Mouse (Mus musculus): ENCODE data around the gene Vash1. TPM values are rescaled to one million over a fixed set of nuclear protein-coding genes. Genes with fewer than 3 reads are reported as not detected.

Vash1 gene
- polyA plus RNA-seq (2015; fragmentation: Nextera tagmentation; extraction: Ambion mirVana) = 30.6 and 34.0 TPM in 2 replicates

GRCm38 (mm10) chr12:86678591-86679545 lies at the start of gene Vash1:
Vash1 (plus strand) TSS chr12:86678700.
- Histone ChIP-seq H3K9me3 (0 out of 2 replicates have a peak, but pooled peaks cover 4% of the 10 kb centered on the region), H3K27me3 (no peaks in the 10 kb centered on the region), H3K27ac (replicated peaks) (peak within 1 kb of the TSS; percentile 99), H3K36me3 (peaks cover 15% of the 10 kb centered on the region), H3K9ac (peak within 1 kb of the TSS; percentile 99), H3K4me2 (peak within 1 kb of the TSS; percentile 89), H3K4me3 (peak within 1 kb of the TSS; percentile 92), H3K4me1 (replicated peaks) (peaks cover 42% of the 10 kb centered on the region)
- WGBS = under 1% methylated on average over 83 of the region's 94 CpGs
- peak; percentile 86 for ATAC-seq (ENCODE audit: low read depth)

GRCm38 (mm10) chr12:86628783-86629172 lies 49.7 kb upstream of the Vash1 start:
- Histone ChIP-seq H3K36me3 (no peaks in the 10 kb centered on the region), H3K27ac (replicated peaks) (no peak overlapping the region), H3K4me2 (no peak overlapping the region), H3K9me3 (no peaks in the 10 kb centered on the region), H3K27me3 (no peaks in the 10 kb centered on the region), H3K4me1 (replicated peaks) (no peaks in the 10 kb centered on the region), H3K4me3 (no peak overlapping the region), H3K9ac (no peak overlapping the region)
- no peak for ATAC-seq (ENCODE audit: low read depth)
- 71% methylated on average over 6 of the region's 6 CpGs for WGBS

- ATAC-seq (ENCODE audit: low read depth) = no peak
- H3K4me3 ChIP-seq = no peak overlapping the region
- no peaks in the 10 kb centered on the region for H3K9me3 ChIP-seq
- H3K4me2 ChIP-seq = no peak overlapping the region
- 36% methylated on average over 8 of the region's 8 CpGs for WGBS
- H3K4me1 ChIP-seq (replicated peaks) = peaks cover 24% of the 10 kb centered on the region
- no peak overlapping the region for H3K27ac ChIP-seq (replicated peaks)
- no peaks in the 10 kb centered on the region for H3K36me3 ChIP-seq
- no peak overlapping the region for H3K9ac ChIP-seq
- no peaks in the 10 kb centered on the region for H3K27me3 ChIP-seq
Observed at GRCm38 (mm10) chr12:86641763-86642162, 36.7 kb upstream of the Vash1 start.

GRCm38 (mm10) chr12:86644512-86645273 lies 33.8 kb upstream of the Vash1 start:
- H3K9ac ChIP-seq = no peak overlapping the region
- peaks cover 42% of the 10 kb centered on the region for H3K4me1 ChIP-seq (replicated peaks)
- H3K4me2 ChIP-seq = no peak overlapping the region
- H3K27ac ChIP-seq (replicated peaks) = peak overlapping the region; percentile 61
- WGBS = 35% methylated on average over 17 of the region's 17 CpGs
- no peak overlapping the region for H3K4me3 ChIP-seq
- H3K9me3 ChIP-seq = no peaks in the 10 kb centered on the region
- no peaks in the 10 kb centered on the region for H3K27me3 ChIP-seq
- no peaks in the 10 kb centered on the region for H3K36me3 ChIP-seq
- ATAC-seq (ENCODE audit: low read depth) = peak; percentile 65

- H3K4me1 ChIP-seq (replicated peaks) = peaks cover 42% of the 10 kb centered on the region
- no peaks in the 10 kb centered on the region for H3K36me3 ChIP-seq
- no peaks in the 10 kb centered on the region for H3K27me3 ChIP-seq
- H3K9ac ChIP-seq = no peak overlapping the region
- no peak for ATAC-seq (ENCODE audit: low read depth)
- no peak overlapping the region for H3K4me3 ChIP-seq
- no peak overlapping the region for H3K4me2 ChIP-seq
- H3K9me3 ChIP-seq = no peaks in the 10 kb centered on the region
- WGBS = 81% methylated on average over 5 of the region's 5 CpGs
- H3K27ac ChIP-seq (replicated peaks) = 0 out of 2 replicates have a peak overlapping the region, but pooled peaks have one; percentile 61
Observed at GRCm38 (mm10) chr12:86645494-86645893, 33.0 kb upstream of the Vash1 start.

- H3K27ac ChIP-seq (replicated peaks) = peak overlapping the region; percentile 10; the same call in 1 of the 2 replicates
- WGBS = 55% methylated on average over 9 of the region's 9 CpGs
- no peak overlapping the region for H3K4me2 ChIP-seq
- ATAC-seq (ENCODE audit: low read depth) = no peak
- H3K9me3 ChIP-seq = no peaks in the 10 kb centered on the region
- H3K4me3 ChIP-seq = no peak overlapping the region
- H3K4me1 ChIP-seq (replicated peaks) = peaks cover 43% of the 10 kb centered on the region
- H3K9ac ChIP-seq = no peak overlapping the region
- H3K36me3 ChIP-seq = no peaks in the 10 kb centered on the region
- no peaks in the 10 kb centered on the region for H3K27me3 ChIP-seq
Observed at GRCm38 (mm10) chr12:86646831-86647230, 31.7 kb upstream of the Vash1 start.

- no peak overlapping the region for H3K4me2 ChIP-seq
- H3K9ac ChIP-seq = no peak overlapping the region
- no peak for ATAC-seq (ENCODE audit: low read depth)
- H3K9me3 ChIP-seq = no peaks in the 10 kb centered on the region
- H3K36me3 ChIP-seq = no peaks in the 10 kb centered on the region
- H3K4me1 ChIP-seq (replicated peaks) = peaks cover 47% of the 10 kb centered on the region
- no peak overlapping the region for H3K4me3 ChIP-seq
- H3K27ac ChIP-seq (replicated peaks) = 0 out of 2 replicates have a peak overlapping the region, but pooled peaks have one; percentile 14
- no peaks in the 10 kb centered on the region for H3K27me3 ChIP-seq
- 52% methylated on average over 9 of the region's 9 CpGs for WGBS
Observed at GRCm38 (mm10) chr12:86647279-86647678, 31.2 kb upstream of the Vash1 start.

GRCm38 (mm10) chr12:86647736-86648135 lies 30.8 kb upstream of the Vash1 start:
- no peak overlapping the region for H3K9ac ChIP-seq
- H3K27me3 ChIP-seq = no peaks in the 10 kb centered on the region
- no peaks in the 10 kb centered on the region for H3K36me3 ChIP-seq
- no peaks in the 10 kb centered on the region for H3K9me3 ChIP-seq
- H3K27ac ChIP-seq (replicated peaks) = 0 out of 2 replicates have a peak overlapping the region, but pooled peaks have one; percentile 14
- no peak overlapping the region for H3K4me2 ChIP-seq
- WGBS = 71% methylated on average over 5 of the region's 5 CpGs
- H3K4me1 ChIP-seq (replicated peaks) = peaks cover 52% of the 10 kb centered on the region
- no peak overlapping the region for H3K4me3 ChIP-seq
- no peak for ATAC-seq (ENCODE audit: low read depth)

- Histone ChIP-seq H3K36me3 (no peaks in the 10 kb centered on the region), H3K4me1 (replicated peaks) (peaks cover 53% of the 10 kb centered on the region), H3K9ac (no peak overlapping the region), H3K27me3 (no peaks in the 10 kb centered on the region), H3K27ac (replicated peaks) (no peak overlapping the region), H3K4me3 (no peak overlapping the region), H3K4me2 (no peak overlapping the region), H3K9me3 (no peaks in the 10 kb centered on the region)
- 73% methylated on average over 3 of the region's 3 CpGs for WGBS
- no peak for ATAC-seq (ENCODE audit: low read depth)
Observed at GRCm38 (mm10) chr12:86648489-86648888, 30.0 kb upstream of the Vash1 start.

GRCm38 (mm10) chr12:86651301-86651860 lies 27.1 kb upstream of the Vash1 start:
- H3K27ac ChIP-seq (replicated peaks) = no peak overlapping the region
- H3K9ac ChIP-seq = no peak overlapping the region
- no peak overlapping the region for H3K4me2 ChIP-seq
- no peaks in the 10 kb centered on the region for H3K27me3 ChIP-seq
- H3K36me3 ChIP-seq = no peaks in the 10 kb centered on the region
- H3K4me1 ChIP-seq (replicated peaks) = peaks cover 32% of the 10 kb centered on the region
- H3K4me3 ChIP-seq = no peak overlapping the region
- WGBS = 92% methylated on average over 8 of the region's 8 CpGs
- no peak for ATAC-seq (ENCODE audit: low read depth)
- H3K9me3 ChIP-seq = no peaks in the 10 kb centered on the region

GRCm38 (mm10) chr12:86652570-86653041 lies 25.9 kb upstream of the Vash1 start:
- Histone ChIP-seq H3K9me3 (no peaks in the 10 kb centered on the region), H3K36me3 (no peaks in the 10 kb centered on the region), H3K4me1 (replicated peaks) (peaks cover 20% of the 10 kb centered on the region), H3K4me2 (no peak overlapping the region), H3K4me3 (no peak overlapping the region), H3K9ac (no peak overlapping the region), H3K27ac (replicated peaks) (peak overlapping the region; percentile 66), H3K27me3 (no peaks in the 10 kb centered on the region)
- WGBS = 52% methylated on average over 4 of the region's 4 CpGs
- peak; percentile 68 for ATAC-seq (ENCODE audit: low read depth)
